Mouse (Mus musculus) embryonic fibroblast, embryonic 13.5 days (primary cell): ENCODE measurements around the gene Slc25a22. TPM values are rescaled to one million over a fixed set of nuclear protein-coding genes. Genes with fewer than 3 reads are reported as not detected.

Experiments
- H3K27ac ChIP-seq: 2 replicates; pipeline ENCODE4 v1.5.1; 2012; ENCODE audit warnings: low read length, control low read depth, inconsistent platforms; ENCODE audit not compliant: insufficient read depth
- H3K4me1 ChIP-seq: 2 replicates; pipeline ENCODE4 v1.6.1; 2011; ENCODE audit warnings: low read length; ENCODE audit not compliant: control insufficient read depth, insufficient read depth
- H3K4me3 ChIP-seq: 2 replicates; pipeline ENCODE4 v1.5.1; 2011; ENCODE audit warnings: mild to moderate bottlenecking, control low read depth, low read length; ENCODE audit not compliant: insufficient read depth
- CTCF ChIP-seq: IDR thresholded peaks from 2 replicates; pipeline ENCODE4 v1.5.1; 2011; ENCODE audit warnings: mild to moderate bottlenecking, control low read depth, low read length, moderate library complexity, borderline replicate concordance; ENCODE audit not compliant: insufficient read depth
- POLR2A ChIP-seq: IDR thresholded peaks from 2 replicates; pipeline ENCODE4 v1.6.1; 2011; ENCODE audit warnings: low read depth, mild to moderate bottlenecking, control low read depth, low read length, moderate library complexity
- polyA plus RNA-seq: library from polyadenylated mRNA; stranded (reverse); fragments of >200 nt; gene quantifications from 2 replicates; pipeline ENCODE4 v1.2.4, GENCODE M21; 2011; ENCODE audit warnings: low read depth; ENCODE audit not compliant: missing spikeins, insufficient read length

The Slc25a22 gene
- polyA plus RNA-seq, 1 experiment, result 26.9 TPM

DNA sequence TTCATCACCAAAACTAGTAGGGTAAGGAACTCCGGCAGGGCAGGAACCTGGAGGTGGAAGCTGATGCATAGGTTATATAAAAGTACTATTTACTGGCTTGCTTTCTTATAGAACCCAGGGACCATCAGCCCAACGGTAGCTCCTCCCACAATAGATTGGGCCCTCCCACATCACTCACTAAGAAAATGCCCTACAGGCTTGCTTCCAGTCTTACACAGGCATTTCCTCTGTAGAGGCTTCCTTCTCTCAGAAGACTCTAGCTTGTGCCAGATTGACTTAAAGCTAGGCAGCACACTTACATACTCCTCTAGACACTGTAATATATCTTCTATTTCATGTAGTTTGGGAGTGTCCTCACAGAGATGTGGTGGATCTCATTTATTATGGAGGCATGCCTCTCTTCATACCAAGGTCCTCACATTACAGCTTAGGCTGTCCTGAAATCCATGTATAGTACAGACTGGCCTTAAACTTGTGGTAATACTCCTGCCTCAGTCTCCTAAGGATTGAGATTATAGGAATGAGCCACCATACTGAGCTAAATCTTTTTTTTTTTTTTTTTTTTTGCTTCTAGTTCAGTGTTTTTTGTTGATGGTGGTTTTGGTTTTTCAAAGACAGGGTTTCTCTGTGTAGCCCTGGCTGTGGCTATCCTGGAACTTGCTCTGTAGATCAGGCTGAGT, 49.7 kb downstream of the Slc25a22 start:
- Histone ChIP-seq H3K4me1 (peaks cover under 1% of the 10 kb centered on the region; the same call in 1 of the 2 replicates), H3K27ac (no peak overlapping the region)

DNA sequence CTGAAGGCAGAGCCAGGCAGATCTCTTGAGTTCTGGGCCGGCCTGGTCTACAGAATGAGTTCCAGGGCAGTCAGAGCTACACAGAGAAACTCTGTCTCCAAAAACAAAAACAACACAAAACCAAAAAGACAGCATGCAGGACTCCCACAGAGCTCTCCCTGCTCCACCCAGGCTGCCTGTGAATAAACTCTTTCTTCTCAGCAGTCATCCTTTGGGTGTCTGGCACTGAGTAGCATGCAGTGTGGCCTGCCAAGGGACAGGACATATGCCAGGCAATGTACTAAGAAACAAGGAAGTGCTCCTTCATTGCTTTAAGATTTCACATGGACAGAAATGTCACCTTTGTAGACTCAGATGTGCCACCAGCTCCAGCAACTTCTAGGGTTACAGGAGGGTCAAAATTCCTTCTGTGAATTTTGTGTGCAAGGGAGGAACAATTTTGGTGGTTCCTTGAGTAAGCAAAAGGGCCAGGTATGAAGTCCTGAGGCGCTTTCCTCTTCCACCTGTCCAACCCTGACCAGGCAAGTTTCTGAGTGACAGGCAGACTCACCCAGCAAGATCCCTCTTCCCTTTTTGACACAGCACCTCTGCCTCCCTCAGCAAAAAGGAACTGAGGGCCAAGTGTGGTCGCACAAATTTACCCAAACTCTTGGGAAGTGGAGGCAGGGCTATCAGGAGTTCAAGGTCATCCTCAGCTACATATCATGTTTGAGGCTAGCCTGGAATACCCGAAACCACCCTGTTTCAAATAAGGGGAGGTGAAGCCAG, 56.4 kb downstream of the Slc25a22 start:
- no peak overlapping the region for H3K27ac ChIP-seq
- no peaks in the 10 kb centered on the region for H3K4me1 ChIP-seq
- H3K4me3 ChIP-seq, result no peak overlapping the region
- TF ChIP-seq POLR2A, result no peak
- TF ChIP-seq CTCF, result no peak

More for the DNA sequence above, 49.7 kb downstream of the Slc25a22 start:
- TF ChIP-seq CTCF (no peak), POLR2A (no peak)
- no peak overlapping the region for H3K4me3 ChIP-seq

Other genes starting within 250 kb of the Slc25a22 start
- 54.0 and 62.7 TPM in 2 replicates for gene Hras, start 243.9 kb downstream of the Slc25a22 start, polyA plus RNA-seq
- 1.9 and 2.4 TPM in 2 replicates for gene Lrrc56, start 243.7 kb downstream of the Slc25a22 start, polyA plus RNA-seq
- gene Lmntd2, start 223.8 kb downstream of the Slc25a22 start, polyA plus RNA-seq, result 0.38 and 0.58 TPM in 2 replicates
- 3.9 and 5.8 TPM in 2 replicates for gene Rassf7, start 222.0 kb downstream of the Slc25a22 start, polyA plus RNA-seq
- gene Phrf1, start 209.1 kb downstream of the Slc25a22 start, polyA plus RNA-seq, result 54.7 and 58.7 TPM in 2 replicates
- gene Irf7, start 171.4 kb downstream of the Slc25a22 start, polyA plus RNA-seq, result 6.0 and 7.2 TPM in 2 replicates
- gene Cdhr5, start 161.1 kb downstream of the Slc25a22 start, polyA plus RNA-seq, result not detected in 2 replicates
- gene Sct, start 158.8 kb downstream of the Slc25a22 start, polyA plus RNA-seq, result not detected in 2 replicates
- gene Drd4, start 145.9 kb downstream of the Slc25a22 start, polyA plus RNA-seq, result 0.28 TPM in 1 of 2 replicates, not detected in the other
- 30.5 and 37.2 TPM in 2 replicates for gene Deaf1, start 110.2 kb downstream of the Slc25a22 start, polyA plus RNA-seq
- gene Tmem80, start 110.2 kb downstream of the Slc25a22 start, polyA plus RNA-seq, result 24.6 and 25.4 TPM in 2 replicates
- 4.2 and 9.1 TPM in 2 replicates for gene Eps8l2, start 99.0 kb downstream of the Slc25a22 start, polyA plus RNA-seq
- 93.0 and 121 TPM in 2 replicates for gene Taldo1, start 45.7 kb downstream of the Slc25a22 start, polyA plus RNA-seq
- gene Gatd1, start 23.8 kb downstream of the Slc25a22 start, polyA plus RNA-seq, result 30.5 and 41.5 TPM in 2 replicates
- 4.9 and 5.4 TPM in 2 replicates for gene Cend1, start 8.4 kb downstream of the Slc25a22 start, polyA plus RNA-seq
- 12.4 and 18.1 TPM in 2 replicates for gene Pidd1, start 6.1 kb upstream of the Slc25a22 start, polyA plus RNA-seq
- 1,600 and 1,818 TPM in 2 replicates for gene Rplp2, start 9.5 kb upstream of the Slc25a22 start, polyA plus RNA-seq
- 18.9 and 26.7 TPM in 2 replicates for gene Pnpla2, start 17.3 kb upstream of the Slc25a22 start, polyA plus RNA-seq
- gene Cracr2b, start 23.2 kb upstream of the Slc25a22 start, polyA plus RNA-seq, result 1.3 and 2.7 TPM in 2 replicates
- gene Cd151, start 29.5 kb upstream of the Slc25a22 start, polyA plus RNA-seq, result 58.4 and 94.0 TPM in 2 replicates
- 13.1 and 24.1 TPM in 2 replicates for gene Polr2l, start 37.2 kb upstream of the Slc25a22 start, polyA plus RNA-seq
- gene Tspan4, start 37.3 kb upstream of the Slc25a22 start, polyA plus RNA-seq, result 184 and 207 TPM in 2 replicates
- 45.8 and 48.7 TPM in 2 replicates for gene Chid1, start 102.0 kb upstream of the Slc25a22 start, polyA plus RNA-seq
- 128 TPM in 2 replicates for gene Ap2a2, start 124.3 kb upstream of the Slc25a22 start, polyA plus RNA-seq
- not detected in 2 replicates for gene Muc6, start 217.4 kb upstream of the Slc25a22 start, polyA plus RNA-seq